Mouse (Mus musculus) intestine, embryonic 15.5 days (tissue): Measurements from ENCODE around the gene Neurod4. TPM values are rescaled to one million over a fixed set of nuclear protein-coding genes. Genes with fewer than 3 reads are reported as not detected.

Source experiments
- ATAC-seq: fragments of 200-750 bp; cut with Nextera tagmentation; 2 replicates; pipeline ENCODE4 v1.8.0; 2017; ENCODE audit warnings: moderate TSS enrichment, moderate library complexity
- H3K27ac ChIP-seq: fragments of 300-500 bp; sonication (generic); 2 replicates; pipeline ENCODE4 v1.5.1; 2015; ENCODE audit warnings: mild to moderate bottlenecking, inconsistent platforms
- H3K27me3 ChIP-seq: fragments of 300-500 bp; sonication (generic); replicated peaks from 2 replicates; pipeline ENCODE4 v1.6.1; 2015; ENCODE audit warnings: inconsistent platforms
- H3K36me3 ChIP-seq: fragments of 300-500 bp; sonication (generic); 2 replicates; pipeline ENCODE4 v1.6.1; 2015; ENCODE audit warnings: inconsistent platforms
- H3K4me1 ChIP-seq: fragments of 300-500 bp; sonication (generic); replicated peaks from 2 replicates; pipeline ENCODE4 v1.6.1; 2015; ENCODE audit warnings: inconsistent platforms
- H3K4me2 ChIP-seq: fragments of 300-500 bp; sonication (generic); replicated peaks from 2 replicates; pipeline ENCODE4 v1.6.1; 2015; ENCODE audit warnings: mild to moderate bottlenecking, inconsistent platforms
- H3K4me3 ChIP-seq: fragments of 300-500 bp; sonication (generic); replicated peaks from 2 replicates; pipeline ENCODE4 v1.5.1; 2015; ENCODE audit warnings: inconsistent platforms
- H3K9ac ChIP-seq: fragments of 300-500 bp; sonication (generic); 2 replicates; pipeline ENCODE4 v1.6.1; 2015; ENCODE audit warnings: inconsistent platforms
- H3K9me3 ChIP-seq: fragments of 300-500 bp; sonication (generic); 2 replicates; pipeline ENCODE4 v1.6.1; 2016; ENCODE audit warnings: inconsistent platforms
- WGBS: fragments of 180-500 bp; shearing (Covaris S2); methylation state at CpG from one replicate; pipeline ENCODE4 v1.1.7; 2015; 5-methylcytosine and 5-hydroxymethylcytosine counted together
- polyA plus RNA-seq: library from polyadenylated mRNA; unstranded; fragments of >200 nt; fragmentation: Nextera tagmentation; extraction: Ambion mirVana; gene quantifications from 2 replicates; pipeline ENCODE4 v1.2.1, GENCODE M21; 2015

The Neurod4 gene
- polyA plus RNA-seq, 1 experiment from 2014 or later = 0.04 TPM

- no peak overlapping the region for H3K4me3 ChIP-seq
- no peaks in the 10 kb centered on the region for H3K4me1 ChIP-seq
- H3K36me3 ChIP-seq = no peaks in the 10 kb centered on the region
- no peak for ATAC-seq
- H3K4me2 ChIP-seq = no peak overlapping the region
- no peak overlapping the region for H3K9ac ChIP-seq
- no peaks in the 10 kb centered on the region for H3K9me3 ChIP-seq
- H3K27ac ChIP-seq = no peak overlapping the region
- H3K27me3 ChIP-seq = no peaks in the 10 kb centered on the region
- 21% methylated on average over 3 of the region's 3 CpGs for WGBS
These were observed 13.8 kb upstream of the Neurod4 start for GRCm38 (mm10) chr10:130293741-130294408.

- ATAC-seq = no peak
- Histone ChIP-seq H3K4me1 (no peaks in the 10 kb centered on the region), H3K27me3 (no peaks in the 10 kb centered on the region), H3K4me3 (no peak overlapping the region), H3K9ac (no peak overlapping the region), H3K27ac (no peak overlapping the region), H3K36me3 (no peaks in the 10 kb centered on the region), H3K4me2 (no peak overlapping the region), H3K9me3 (no peaks in the 10 kb centered on the region)
- 50% methylated on average over 3 of the region's 3 CpGs for WGBS
These were observed 8.0 kb upstream of the Neurod4 start for GRCm38 (mm10) chr10:130288007-130288406.

- no peaks in the 10 kb centered on the region for H3K4me1 ChIP-seq
- no peak overlapping the region for H3K4me2 ChIP-seq
- no peaks in the 10 kb centered on the region for H3K9me3 ChIP-seq
- 70% methylated on average over 1 of the region's 1 CpGs for WGBS
- H3K36me3 ChIP-seq = no peaks in the 10 kb centered on the region
- ATAC-seq = no peak
- no peak overlapping the region for H3K9ac ChIP-seq
- H3K27ac ChIP-seq = no peak overlapping the region
- no peaks in the 10 kb centered on the region for H3K27me3 ChIP-seq
- no peak overlapping the region for H3K4me3 ChIP-seq
These were observed 7.2 kb upstream of the Neurod4 start for GRCm38 (mm10) chr10:130287201-130287600.

GRCm38 (mm10) chr10:130281982-130282449, 2.0 kb upstream of the Neurod4 start:
- ATAC-seq = no peak
- H3K36me3 ChIP-seq = no peaks in the 10 kb centered on the region
- no peak overlapping the region for H3K9ac ChIP-seq
- H3K9me3 ChIP-seq = no peaks in the 10 kb centered on the region
- H3K27ac ChIP-seq = no peak overlapping the region
- WGBS = 24% methylated on average over 1 of the region's 1 CpGs
- no peaks in the 10 kb centered on the region for H3K27me3 ChIP-seq
- no peak overlapping the region for H3K4me2 ChIP-seq
- no peak overlapping the region for H3K4me3 ChIP-seq
- no peaks in the 10 kb centered on the region for H3K4me1 ChIP-seq

GRCm38 (mm10) chr10:130276496-130276895, 3.5 kb downstream of the Neurod4 start:
- Histone ChIP-seq H3K27me3 (no peaks in the 10 kb centered on the region), H3K27ac (no peak overlapping the region), H3K4me3 (no peak overlapping the region), H3K9ac (no peak overlapping the region), H3K4me2 (no peak overlapping the region), H3K4me1 (no peaks in the 10 kb centered on the region), H3K9me3 (no peaks in the 10 kb centered on the region), H3K36me3 (no peaks in the 10 kb centered on the region)
- no peak for ATAC-seq
- 76% methylated on average over 2 of the region's 2 CpGs for WGBS

- ATAC-seq = no peak
- H3K4me2 ChIP-seq = no peak overlapping the region
- no peak overlapping the region for H3K4me3 ChIP-seq
- H3K27me3 ChIP-seq = no peaks in the 10 kb centered on the region
- no peak overlapping the region for H3K27ac ChIP-seq
- no peaks in the 10 kb centered on the region for H3K4me1 ChIP-seq
- no peak overlapping the region for H3K9ac ChIP-seq
- H3K9me3 ChIP-seq = no peaks in the 10 kb centered on the region
- WGBS = 69% methylated on average over 2 of the region's 2 CpGs
- H3K36me3 ChIP-seq = no peaks in the 10 kb centered on the region
These were observed 4.3 kb downstream of the Neurod4 start for GRCm38 (mm10) chr10:130275759-130276158.

- Histone ChIP-seq H3K27me3 (no peaks in the 10 kb centered on the region), H3K4me3 (no peak overlapping the region), H3K9ac (no peak overlapping the region), H3K27ac (no peak overlapping the region), H3K9me3 (no peaks in the 10 kb centered on the region), H3K4me1 (no peaks in the 10 kb centered on the region), H3K36me3 (no peaks in the 10 kb centered on the region), H3K4me2 (no peak overlapping the region)
- 51% methylated on average over 4 of the region's 4 CpGs for WGBS
- ATAC-seq = no peak
These were observed 16.8 kb downstream of the Neurod4 start for GRCm38 (mm10) chr10:130263203-130263602.

- 82% methylated on average over 1 of the region's 1 CpGs for WGBS
- Histone ChIP-seq H3K9ac (no peak overlapping the region), H3K9me3 (no peaks in the 10 kb centered on the region), H3K4me2 (no peak overlapping the region), H3K27me3 (no peaks in the 10 kb centered on the region), H3K4me3 (no peak overlapping the region), H3K4me1 (no peaks in the 10 kb centered on the region), H3K36me3 (no peaks in the 10 kb centered on the region), H3K27ac (no peak overlapping the region)
- no peak for ATAC-seq
These were observed 20.6 kb downstream of the Neurod4 start for GRCm38 (mm10) chr10:130259483-130259882.

- ATAC-seq = no peak
- Histone ChIP-seq H3K9ac (no peak overlapping the region), H3K4me1 (no peaks in the 10 kb centered on the region), H3K9me3 (no peaks in the 10 kb centered on the region), H3K4me2 (no peak overlapping the region), H3K27me3 (no peaks in the 10 kb centered on the region), H3K27ac (no peak overlapping the region), H3K4me3 (no peak overlapping the region), H3K36me3 (no peaks in the 10 kb centered on the region)
- WGBS = 9% methylated on average over 2 of the region's 2 CpGs
These were observed 35.8 kb downstream of the Neurod4 start for GRCm38 (mm10) chr10:130244271-130244670.

GRCm38 (mm10) chr10:130238318-130239209, 41.5 kb downstream of the Neurod4 start:
- no peak for ATAC-seq
- Histone ChIP-seq H3K9ac (no peak overlapping the region), H3K27me3 (no peaks in the 10 kb centered on the region), H3K36me3 (no peaks in the 10 kb centered on the region), H3K4me2 (no peak overlapping the region), H3K4me1 (no peaks in the 10 kb centered on the region), H3K4me3 (no peak overlapping the region), H3K9me3 (no peaks in the 10 kb centered on the region), H3K27ac (no peak overlapping the region)
- 65% methylated on average over 2 of the region's 2 CpGs for WGBS

GRCm38 (mm10) chr10:130234576-130234975, 45.5 kb downstream of the Neurod4 start:
- H3K9ac ChIP-seq = no peak overlapping the region
- no peak for ATAC-seq
- WGBS = 52% methylated on average over 1 of the region's 1 CpGs

GRCm38 (mm10) chr10:130232117-130232516, 47.9 kb downstream of the Neurod4 start:
- no peak overlapping the region for H3K27ac ChIP-seq
- no peaks in the 10 kb centered on the region for H3K27me3 ChIP-seq
- no peak overlapping the region for H3K9ac ChIP-seq
- H3K9me3 ChIP-seq = no peaks in the 10 kb centered on the region
- H3K4me1 ChIP-seq = no peaks in the 10 kb centered on the region
- 68% methylated on average over 1 of the region's 1 CpGs for whole genome bisulfite sequencing
- no peaks in the 10 kb centered on the region for H3K36me3 ChIP-seq
- no peak overlapping the region for H3K4me2 ChIP-seq
- ATAC-seq = no peak
- no peak overlapping the region for H3K4me3 ChIP-seq

More at GRCm38 (mm10) chr10:130234576-130234975, 45.5 kb downstream of the Neurod4 start:
- Histone ChIP-seq H3K4me2 (no peak overlapping the region), H3K4me1 (no peaks in the 10 kb centered on the region), H3K27me3 (no peaks in the 10 kb centered on the region), H3K4me3 (no peak overlapping the region), H3K27ac (no peak overlapping the region), H3K9me3 (no peaks in the 10 kb centered on the region), H3K36me3 (no peaks in the 10 kb centered on the region)
